Mouse (Mus musculus) midbrain, postnatal 0 days (tissue): ENCODE data around the gene Itsn1. TPM values are rescaled to one million over a fixed set of nuclear protein-coding genes. Genes with fewer than 3 reads are reported as not detected.
A peak's percentile ranks its signal among the peaks of the same experiment; 100 is the strongest.

ENCODE experiments used
- ATAC-seq: fragments of 200-750 bp; cut with Nextera tagmentation; 2 replicates; pipeline ENCODE4 v1.8.0; 2017; ENCODE audit warnings: moderate number of reproducible peaks, mild to moderate bottlenecking, moderate TSS enrichment, moderate library complexity; ENCODE audit not compliant: low FRiP score
- DNase-seq: peaks from one replicate; pipeline ENCODE4 v3.0.0-alpha.2; 2015; ENCODE audit warnings: low spot score
- H3K27ac ChIP-seq: fragments of 300-500 bp; sonication (generic); 2 replicates; pipeline ENCODE4 v1.5.1; 2014; ENCODE audit warnings: low read depth, mild to moderate bottlenecking, low read length, mixed read lengths
- H3K27me3 ChIP-seq: fragments of 300-500 bp; sonication (generic); 2 replicates; pipeline ENCODE4 v1.6.1; 2014; ENCODE audit warnings: low read length, control low read depth, mixed read lengths; ENCODE audit not compliant: insufficient read depth
- H3K36me3 ChIP-seq: fragments of 300-500 bp; sonication (generic); 2 replicates; pipeline ENCODE4 v1.6.1; 2014; ENCODE audit warnings: low read length, control low read depth, mixed read lengths; ENCODE audit not compliant: insufficient read depth
- H3K4me1 ChIP-seq: fragments of 300-500 bp; sonication (generic); 2 replicates; pipeline ENCODE4 v1.6.1; 2014; ENCODE audit warnings: mild to moderate bottlenecking, control low read depth, antibody characterized with exemption, low read length, mixed read lengths; ENCODE audit not compliant: insufficient read depth
- H3K4me2 ChIP-seq: fragments of 300-500 bp; sonication (generic); 2 replicates; pipeline ENCODE4 v1.6.1; 2014; ENCODE audit warnings: low read depth, mild to moderate bottlenecking, low read length, mixed read lengths; ENCODE audit not compliant: poor library complexity, severe bottlenecking
- H3K4me3 ChIP-seq: fragments of 300-500 bp; sonication (generic); 2 replicates; pipeline ENCODE4 v1.5.1; 2014; ENCODE audit warnings: low read depth, mild to moderate bottlenecking, low read length, moderate library complexity
- H3K9ac ChIP-seq: fragments of 300-500 bp; sonication (generic); replicated peaks from 2 replicates; pipeline ENCODE4 v1.6.1; 2014; ENCODE audit warnings: mild to moderate bottlenecking, low read length, moderate library complexity, mixed read lengths; ENCODE audit not compliant: poor library complexity, severe bottlenecking
- H3K9me3 ChIP-seq: fragments of 300-500 bp; sonication (generic); 2 replicates; pipeline ENCODE4 v1.6.1; 2016; ENCODE audit warnings: low read length, control low read depth
- CTCF ChIP-seq: IDR thresholded peaks from 2 replicates; pipeline ENCODE4 v1.5.1; 2016; ENCODE audit warnings: antibody characterized with exemption, mild to moderate bottlenecking
- WGBS: fragments of 180-500 bp; shearing (Covaris S2); extraction: QIAGEN DNeasy Blood & Tissue Kit; methylation state at CpG from one replicate; pipeline ENCODE4 v1.1.7; 2014; 5-methylcytosine and 5-hydroxymethylcytosine counted together
- polyA plus RNA-seq: library from polyadenylated mRNA; unstranded; fragments of >200 nt; fragmentation: Nextera tagmentation; extraction: Ambion mirVana; gene quantifications from 2 replicates; pipeline ENCODE4 v1.2.1, GENCODE M21; 2015
- total RNA-seq: library from RNA; depleted of rRNA; stranded (reverse); fragments of >200 nt; gene quantifications from 2 replicates; pipeline ENCODE4 v1.2.3, GENCODE M21; 2014

Gene Itsn1
- total and polyA plus RNA-seq, 2 experiments from 2014 or later = 34.0 to 78.7 TPM

DNA sequence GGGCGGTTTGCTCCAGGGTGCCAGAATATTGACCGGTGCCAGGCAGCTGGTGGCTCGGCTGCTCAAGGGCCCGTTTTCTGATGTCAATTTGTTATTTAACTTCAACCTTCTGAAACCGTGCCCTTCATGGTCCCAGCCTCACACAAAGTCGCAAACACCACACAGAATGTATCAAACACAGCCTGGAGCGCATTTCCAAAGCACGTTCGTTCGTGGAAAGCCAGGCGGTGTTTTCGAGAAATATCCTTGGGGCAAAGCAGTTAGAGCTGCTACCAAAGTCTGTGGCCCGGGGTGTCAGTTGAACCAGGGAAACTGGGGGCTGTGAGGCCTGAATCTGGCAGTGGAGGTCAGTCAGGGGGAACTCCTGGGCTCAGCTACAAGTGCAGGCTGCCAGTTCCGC lies 213.1 kb downstream of the Itsn1 start:
- DNase-seq (no peak), ATAC-seq (no peak)
- Histone ChIP-seq H3K9ac (no peak overlapping the region), H3K4me2 (no peak overlapping the region), H3K27ac (no peak overlapping the region), H3K36me3 (no peaks in the 10 kb centered on the region), H3K27me3 (no peaks in the 10 kb centered on the region), H3K4me3 (no peak overlapping the region), H3K9me3 (no peaks in the 10 kb centered on the region), H3K4me1 (no peaks in the 10 kb centered on the region)
- 90% methylated on average over 14 of the region's 14 CpGs for WGBS
- TF ChIP-seq CTCF = no peak

GRCm38 (mm10) chr16:91946261-91946660 lies 217.2 kb downstream of the Itsn1 start:
- no peak for TF ChIP-seq CTCF
- no peak overlapping the region for H3K9ac ChIP-seq
- 82% methylated on average over 10 of the region's 10 CpGs for WGBS
- ATAC-seq = no peak
- no peak for DNase-seq
- no peak overlapping the region for H3K4me2 ChIP-seq
- H3K36me3 ChIP-seq = no peaks in the 10 kb centered on the region
- H3K9me3 ChIP-seq = no peaks in the 10 kb centered on the region
- no peaks in the 10 kb centered on the region for H3K27me3 ChIP-seq
- H3K4me3 ChIP-seq = no peak overlapping the region
- H3K4me1 ChIP-seq = no peaks in the 10 kb centered on the region
- no peak overlapping the region for H3K27ac ChIP-seq

DNA sequence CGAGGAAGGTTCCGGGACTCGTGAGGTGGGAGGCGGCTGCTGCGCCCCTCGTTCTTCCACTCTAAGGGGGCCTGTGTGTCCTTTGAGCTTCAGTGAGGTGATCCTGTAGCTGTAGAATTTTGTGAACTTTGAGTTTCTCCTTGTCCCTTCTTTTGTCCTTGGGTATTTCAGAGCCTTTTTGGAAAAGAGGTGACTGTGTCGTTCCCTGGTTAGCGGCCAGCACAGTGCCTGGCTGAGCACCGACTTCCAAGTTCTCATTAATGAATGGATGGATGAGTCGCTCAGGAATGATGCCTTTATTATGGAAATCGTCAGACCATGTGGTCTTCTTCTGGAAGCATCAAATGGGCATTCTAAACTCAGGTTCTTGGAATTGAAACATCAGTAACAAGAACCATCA lies 218.0 kb downstream of the Itsn1 start:
- WGBS = 54% methylated on average over 11 of the region's 11 CpGs
- Histone ChIP-seq H3K36me3 (no peaks in the 10 kb centered on the region), H3K4me2 (peak overlapping the region; percentile 4; the same call in 1 of the 2 replicates), H3K27me3 (no peaks in the 10 kb centered on the region), H3K9ac (no peak overlapping the region), H3K27ac (no peak overlapping the region), H3K4me3 (no peak overlapping the region), H3K9me3 (no peaks in the 10 kb centered on the region), H3K4me1 (no peaks in the 10 kb centered on the region)
- ATAC-seq (no peak), DNase-seq (no peak)
- no peak for TF ChIP-seq CTCF

DNA sequence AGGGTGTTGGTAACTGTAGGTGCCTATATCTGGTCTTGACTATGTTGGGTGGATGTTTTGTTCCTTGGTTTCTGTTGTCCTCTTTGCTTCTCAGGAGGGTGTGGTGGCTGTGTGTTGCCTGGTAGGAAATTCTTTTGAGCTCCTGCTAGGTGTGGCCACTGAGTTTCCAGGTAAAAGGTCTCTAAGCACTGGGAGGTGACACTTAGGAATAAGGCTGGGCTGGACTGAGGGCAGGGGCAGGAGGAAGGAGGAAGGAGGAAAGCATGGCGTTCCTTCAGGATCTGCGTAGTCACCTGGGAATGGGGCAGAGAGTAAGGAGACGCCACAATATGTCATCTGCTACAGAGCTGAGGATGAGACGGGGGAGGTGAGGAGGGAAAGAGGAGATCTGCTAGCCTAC lies 224.9 kb downstream of the Itsn1 start:
- Histone ChIP-seq H3K4me3 (no peak overlapping the region), H3K4me2 (no peak overlapping the region), H3K36me3 (no peaks in the 10 kb centered on the region), H3K9ac (no peak overlapping the region), H3K9me3 (no peaks in the 10 kb centered on the region), H3K27me3 (no peaks in the 10 kb centered on the region), H3K4me1 (no peaks in the 10 kb centered on the region), H3K27ac (no peak overlapping the region)
- 97% methylated on average over 4 of the region's 4 CpGs for WGBS
- no peak for TF ChIP-seq CTCF
- no peak for DNase-seq
- ATAC-seq = no peak

- no peak overlapping the region for H3K9ac ChIP-seq
- DNase-seq (no peak), ATAC-seq (no peak)
- H3K4me2 ChIP-seq = no peak overlapping the region
- no peak overlapping the region for H3K4me3 ChIP-seq
- peak; percentile 40 for TF ChIP-seq CTCF
- H3K36me3 ChIP-seq = no peaks in the 10 kb centered on the region
- no peaks in the 10 kb centered on the region for H3K4me1 ChIP-seq
- H3K9me3 ChIP-seq = no peaks in the 10 kb centered on the region
- no peaks in the 10 kb centered on the region for H3K27me3 ChIP-seq
- no peak overlapping the region for H3K27ac ChIP-seq
- WGBS = 87% methylated on average over 8 of the region's 8 CpGs
Measured at GRCm38 (mm10) chr16:91954766-91955165, 225.7 kb downstream of the Itsn1 start.

DNA sequence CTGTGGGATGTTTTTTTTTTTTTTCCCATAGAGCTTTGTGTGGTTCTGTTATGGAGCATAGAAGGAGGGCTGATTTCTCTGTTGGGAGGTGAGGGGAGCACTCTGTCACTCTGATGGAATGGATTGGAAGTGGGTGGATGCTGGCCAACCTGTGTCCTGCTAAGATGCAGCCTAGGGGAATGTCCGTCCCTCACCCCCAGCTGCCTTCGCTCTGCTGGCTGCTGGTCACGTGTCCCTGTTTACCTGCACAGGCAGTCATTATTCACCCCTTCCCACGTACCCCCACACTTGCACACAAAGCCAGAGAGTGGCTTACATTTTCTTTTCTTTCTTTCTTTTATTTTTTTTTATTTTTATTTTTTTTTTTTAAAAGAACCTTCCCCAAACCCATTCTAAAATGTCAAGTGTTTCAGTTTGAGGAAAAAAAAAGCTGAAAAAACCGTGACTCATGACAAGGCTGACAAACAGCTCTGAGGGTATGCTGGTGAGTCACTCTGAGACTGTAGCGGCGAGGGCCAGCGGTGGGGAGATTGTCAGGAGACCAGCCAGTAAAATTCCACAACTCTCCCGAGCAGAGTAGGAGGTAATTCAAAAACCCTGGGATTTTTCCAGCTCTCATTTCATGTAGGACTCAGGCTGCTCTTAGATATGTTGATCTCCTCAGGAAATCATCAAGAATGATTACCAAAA lies 233.3 kb downstream of the Itsn1 start:
- ATAC-seq = peak; percentile 80
- no peak overlapping the region for H3K4me3 ChIP-seq

More for the DNA sequence above, 233.3 kb downstream of the Itsn1 start:
- Histone ChIP-seq H3K27ac (peak overlapping the region; percentile 92), H3K9ac (0 out of 2 replicates have a peak overlapping the region, but pooled peaks have one; percentile 33), H3K27me3 (no peaks in the 10 kb centered on the region), H3K9me3 (no peaks in the 10 kb centered on the region), H3K4me2 (peak overlapping the region; percentile 36), H3K4me1 (peaks cover 10% of the 10 kb centered on the region; the same call in 1 of the 2 replicates), H3K36me3 (no peaks in the 10 kb centered on the region)
- no peak for TF ChIP-seq CTCF
- 5% methylated on average over 9 of the region's 9 CpGs for WGBS
- peak; percentile 80 for DNase-seq
